Mouse (Mus musculus) lung, adult 2 months (tissue): Measurements from ENCODE around the gene Klhl32. TPM values are rescaled to one million over a fixed set of nuclear protein-coding genes. Genes with fewer than 3 reads are reported as not detected.
A peak's percentile ranks its signal among the peaks of the same experiment; 100 is the strongest.

ENCODE experiments used
- DNase-seq: peaks from one replicate; pipeline ENCODE4 v3.0.0; 2022
- H3K4me1 ChIP-seq: fragments of 200-500 bp; 2 replicates; pipeline ENCODE4 v1.6.1; 2011; ENCODE audit warnings: low read length; ENCODE audit not compliant: control insufficient read depth, insufficient read depth
- H3K4me3 ChIP-seq: fragments of 200-500 bp; replicated peaks from 2 replicates; pipeline ENCODE3; 2011; ENCODE audit warnings: low read depth, mild to moderate bottlenecking, control low read depth, low read length; ENCODE audit errors: extremely low read depth
- CTCF ChIP-seq: fragments of 200-500 bp; IDR thresholded peaks from 2 replicates; pipeline ENCODE4 v1.5.1; 2011; ENCODE audit warnings: mild to moderate bottlenecking, low read length, control low read depth; ENCODE audit not compliant: insufficient read depth
- POLR2A ChIP-seq: fragments of 200-500 bp; IDR thresholded peaks from 2 replicates; pipeline ENCODE4 v1.6.1; 2011; ENCODE audit warnings: low read depth, mild to moderate bottlenecking, control low read depth, low read length, borderline replicate concordance; ENCODE audit errors: extremely low read depth
- WGBS: fragments of 180-500 bp; shearing (Covaris S2); methylation state at CpG from one replicate; pipeline ENCODE4 v1.1.7; 2018; 5-methylcytosine and 5-hydroxymethylcytosine counted together
- polyA plus RNA-seq: library from polyadenylated mRNA; depleted of rRNA; stranded (reverse); fragments of >200 nt; gene quantifications from 2 replicates; pipeline ENCODE4 v1.2.3, GENCODE M21; 2012

Klhl32 gene
- polyA plus RNA-seq, 1 experiment, result 1.1 TPM

GRCm38 (mm10) chr4:24797868-24798267 is 53.1 kb downstream of the Klhl32 start:
- 60% methylated on average over 3 of the region's 3 CpGs for WGBS
- H3K4me1 ChIP-seq, result no peaks in the 10 kb centered on the region
- TF ChIP-seq POLR2A (no peak), CTCF (no peak)
- H3K4me3 ChIP-seq, result no peak overlapping the region
- DNase-seq, result no peak

- DNase-seq, result no peak
- no peaks in the 10 kb centered on the region for H3K4me1 ChIP-seq
- H3K4me3 ChIP-seq, result no peak overlapping the region
- 83% methylated on average over 5 of the region's 5 CpGs for WGBS
- no peak for TF ChIP-seq POLR2A
- TF ChIP-seq CTCF, result no peak
These were observed 53.6 kb downstream of the Klhl32 start for GRCm38 (mm10) chr4:24797280-24797679.

- no peak for DNase-seq
- no peak for TF ChIP-seq POLR2A
- no peak for TF ChIP-seq CTCF
- Histone ChIP-seq H3K4me1 (no peaks in the 10 kb centered on the region), H3K4me3 (no peak overlapping the region)
- WGBS, result 62% methylated on average over 1 of the region's 1 CpGs
These were observed 54.7 kb downstream of the Klhl32 start for GRCm38 (mm10) chr4:24796229-24796628.

GRCm38 (mm10) chr4:24795180-24795579 is 55.7 kb downstream of the Klhl32 start:
- H3K4me3 ChIP-seq, result no peak overlapping the region
- DNase-seq, result no peak
- WGBS, result 75% methylated on average over 2 of the region's 2 CpGs
- no peak for TF ChIP-seq CTCF
- TF ChIP-seq POLR2A, result no peak
- no peaks in the 10 kb centered on the region for H3K4me1 ChIP-seq

- no peak for TF ChIP-seq CTCF
- no peak for TF ChIP-seq POLR2A
- Histone ChIP-seq H3K4me1 (no peaks in the 10 kb centered on the region), H3K4me3 (no peak overlapping the region)
- no peak for DNase-seq
- WGBS, result 66% methylated on average over 7 of the region's 7 CpGs
These were observed 57.1 kb downstream of the Klhl32 start for GRCm38 (mm10) chr4:24793726-24794345.

- 25% methylated on average over 16 of the region's 16 CpGs for WGBS
- Histone ChIP-seq H3K4me1 (no peaks in the 10 kb centered on the region), H3K4me3 (peak overlapping the region; percentile 13)
- DNase-seq, result no peak
- TF ChIP-seq CTCF (no peak), POLR2A (no peak)
These were observed 58.4 kb downstream of the Klhl32 start for GRCm38 (mm10) chr4:24792416-24792981.

- no peak for TF ChIP-seq CTCF
- TF ChIP-seq POLR2A, result no peak
- DNase-seq, result no peak
- no peak overlapping the region for H3K4me3 ChIP-seq
- 78% methylated on average over 1 of the region's 1 CpGs for WGBS
- H3K4me1 ChIP-seq, result no peaks in the 10 kb centered on the region
These were observed 61.6 kb downstream of the Klhl32 start for GRCm38 (mm10) chr4:24789331-24789730.

GRCm38 (mm10) chr4:24785757-24786532 is 65.0 kb downstream of the Klhl32 start:
- no peak for TF ChIP-seq POLR2A
- TF ChIP-seq CTCF, result no peak
- WGBS, result 52% methylated on average over 7 of the region's 7 CpGs
- Histone ChIP-seq H3K4me3 (no peak overlapping the region), H3K4me1 (no peaks in the 10 kb centered on the region)
- DNase-seq, result no peak

- 66% methylated on average over 2 of the region's 2 CpGs for WGBS
- DNase-seq, result no peak
- Histone ChIP-seq H3K4me1 (no peaks in the 10 kb centered on the region), H3K4me3 (no peak overlapping the region)
- TF ChIP-seq CTCF (no peak), POLR2A (no peak)
These were observed 85.0 kb downstream of the Klhl32 start for GRCm38 (mm10) chr4:24765919-24766318.
